Comparison of ENCODE assay signal across 8 mouse cellular contexts in the genomic region with DNA sequence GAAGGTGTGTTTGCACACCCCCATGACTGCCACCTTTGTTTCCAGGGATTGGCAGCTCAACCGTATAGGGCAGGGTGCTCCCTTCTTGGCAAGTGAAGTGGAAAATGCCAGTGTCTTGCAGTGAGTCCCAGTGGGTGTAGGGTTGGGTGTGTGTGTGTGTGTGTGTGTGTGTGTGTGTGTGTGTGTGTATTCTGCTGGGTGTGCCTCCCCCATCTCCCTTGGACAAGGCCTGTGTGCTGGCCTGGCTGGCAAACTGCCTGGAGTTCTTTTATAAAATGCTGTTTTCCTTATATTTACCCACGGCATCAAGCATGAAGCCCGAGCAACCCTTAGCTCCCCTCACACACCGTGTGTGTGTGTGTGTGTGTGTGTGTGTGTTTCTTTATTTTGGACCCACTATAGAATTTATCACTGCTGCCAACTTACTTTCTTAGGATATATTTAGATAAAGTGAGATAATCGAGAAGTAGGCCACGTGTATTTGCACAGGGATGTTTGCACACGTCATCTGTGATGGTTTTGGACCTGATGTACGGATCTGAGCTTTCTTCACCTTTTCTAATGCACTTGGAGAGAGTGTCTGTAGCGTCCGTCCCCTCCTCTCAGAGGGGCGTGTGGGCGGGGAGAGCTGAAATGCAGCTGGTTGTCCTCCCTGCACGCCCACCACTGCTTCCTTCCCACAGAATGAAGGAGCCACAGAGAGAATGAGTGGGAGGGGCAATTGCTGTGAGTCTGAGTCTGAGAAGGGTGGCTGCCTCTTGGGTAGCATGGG.
DNase-seq lines count a peak whose midpoint lies in the region; ATAC-seq and TF ChIP-seq lines count a peak whose summit lies in the region.

No protein-coding gene starts in this region.

- peaks cover 40% of the 10 kb centered on the region for H3K4me1 ChIP-seq in intestine, embryonic 15.5 days (replicated peaks)
- H3K4me1 ChIP-seq in intestine, postnatal 0 days (replicated peaks; ENCODE audit: control insufficient read depth, insufficient read depth, low read length), result no peaks in the 10 kb centered on the region; the same call in none of the 2 replicates
- H3K4me1 ChIP-seq in embryonic facial prominence, embryonic 15.5 days, result peaks cover 83% of the 10 kb centered on the region

- H3K4me3 ChIP-seq in intestine, embryonic 15.5 days (replicated peaks), result no peak overlapping the region
- no peak overlapping the region for H3K4me3 ChIP-seq in intestine, postnatal 0 days (ENCODE audit: low read depth, low read length)
- no peak overlapping the region for H3K4me3 ChIP-seq in embryonic facial prominence, embryonic 15.5 days (replicated peaks)

- 24% methylated on average over 13 of the region's 13 CpGs for WGBS in intestine, embryonic 15.5 days
- WGBS in intestine, postnatal 0 days, result 36% methylated on average over 13 of the region's 13 CpGs
- WGBS in embryonic facial prominence, embryonic 15.5 days, result 28% methylated on average over 13 of the region's 13 CpGs

- peak; percentile 11 for DNase-seq in CD4-positive helper T cell, adult 2 months (ENCODE audit: low read depth, low spot score)
- peak; percentile 74 to 77 for DNase-seq in left cerebral cortex, postnatal 36 days (ENCODE audit: low spot score in 2 of 2)
- peak; percentile 66 to 71 for DNase-seq in thymus, postnatal 10 days (ENCODE audit: low spot score in 2 of 2)
- DNase-seq in cerebellum, postnatal 10 days, result no peak
- no peak for DNase-seq in ovary, postnatal 14 days (ENCODE audit: low spot score)

- no peaks in the 10 kb centered on the region for H3K36me3 ChIP-seq in intestine, embryonic 15.5 days
- H3K36me3 ChIP-seq in intestine, postnatal 0 days (ENCODE audit: control insufficient read depth, insufficient read depth), result no peaks in the 10 kb centered on the region
- H3K36me3 ChIP-seq in embryonic facial prominence, embryonic 15.5 days, result no peaks in the 10 kb centered on the region

- TF ChIP-seq CTCF in intestine, postnatal 0 days (IDR thresholded peaks at IDR 0.05; ENCODE audit: low read depth), result no peak

- ATAC-seq in intestine, embryonic 15.5 days, result 0 out of 2 replicates have a peak, but pooled peaks have one; percentile 11
- ATAC-seq in intestine, postnatal 0 days, result no peak
- ATAC-seq in embryonic facial prominence, embryonic 15.5 days (ENCODE audit: insufficient number of reproducible peaks, low FRiP score, low TSS enrichment, low read depth), result peak; percentile 63; the same call in 1 of the 2 replicates

- no peak overlapping the region for H3K9ac ChIP-seq in intestine, embryonic 15.5 days
- no peak overlapping the region for H3K9ac ChIP-seq in intestine, postnatal 0 days (ENCODE audit: low read depth, low read length)
- no peak overlapping the region for H3K9ac ChIP-seq in embryonic facial prominence, embryonic 15.5 days

- no peaks in the 10 kb centered on the region for H3K27me3 ChIP-seq in intestine, embryonic 15.5 days (replicated peaks)
- H3K27me3 ChIP-seq in intestine, postnatal 0 days (replicated peaks; ENCODE audit: control insufficient read depth, insufficient read depth, low read length), result no peaks in the 10 kb centered on the region
- no peaks in the 10 kb centered on the region for H3K27me3 ChIP-seq in embryonic facial prominence, embryonic 15.5 days

- intact Hi-C loops in left cerebral cortex, postnatal 36 days (cut with DNase I), result loop anchor here (10.0 kb wide), 1 partner anchor 158 kb away; no protein-coding TSS in a partner anchor

- no peak overlapping the region for H3K4me2 ChIP-seq in intestine, embryonic 15.5 days (replicated peaks)
- H3K4me2 ChIP-seq in intestine, postnatal 0 days (replicated peaks; ENCODE audit: low read depth), result no peak overlapping the region
- H3K4me2 ChIP-seq in embryonic facial prominence, embryonic 15.5 days (replicated peaks), result no peak overlapping the region

- H3K9me3 ChIP-seq in intestine, embryonic 15.5 days, result no peaks in the 10 kb centered on the region
- no peaks in the 10 kb centered on the region for H3K9me3 ChIP-seq in intestine, postnatal 0 days (ENCODE audit: control insufficient read depth)
- no peaks in the 10 kb centered on the region for H3K9me3 ChIP-seq in embryonic facial prominence, embryonic 15.5 days (replicated peaks)

- peak overlapping the region; percentile 13; the same call in 1 of the 2 replicates for H3K27ac ChIP-seq in intestine, embryonic 15.5 days
- H3K27ac ChIP-seq in intestine, postnatal 0 days (ENCODE audit: low read depth, low read length), result no peak overlapping the region
- peak overlapping the region; percentile 31; the same call in 1 of the 2 replicates for H3K27ac ChIP-seq in embryonic facial prominence, embryonic 15.5 days (replicated peaks)

Comparison
In these comparisons a context has a peak if more than half of its experiments do, and no peak if none do; other contexts are left out.
1. DNase-seq: peak in CD4-positive helper T cell, adult 2 months (single experiment), left cerebral cortex, postnatal 36 days (2 of 2) and thymus, postnatal 10 days (2 of 2); none in cerebellum, postnatal 10 days (0 of 2) and ovary, postnatal 14 days (single experiment).